Mouse (Mus musculus) ES-Bruce4 (cell line): ENCODE measurements around the gene St8sia2.

ENCODE experiments used
- CTCF ChIP-seq: IDR thresholded peaks from one replicate; pipeline ENCODE4 v1.8.1; 2011; ENCODE audit warnings: low read depth, low read length
- POLR2A ChIP-seq: IDR thresholded peaks from one replicate; pipeline ENCODE4 v1.8.1; 2011; ENCODE audit warnings: low read length; ENCODE audit not compliant: insufficient read depth

DNA sequence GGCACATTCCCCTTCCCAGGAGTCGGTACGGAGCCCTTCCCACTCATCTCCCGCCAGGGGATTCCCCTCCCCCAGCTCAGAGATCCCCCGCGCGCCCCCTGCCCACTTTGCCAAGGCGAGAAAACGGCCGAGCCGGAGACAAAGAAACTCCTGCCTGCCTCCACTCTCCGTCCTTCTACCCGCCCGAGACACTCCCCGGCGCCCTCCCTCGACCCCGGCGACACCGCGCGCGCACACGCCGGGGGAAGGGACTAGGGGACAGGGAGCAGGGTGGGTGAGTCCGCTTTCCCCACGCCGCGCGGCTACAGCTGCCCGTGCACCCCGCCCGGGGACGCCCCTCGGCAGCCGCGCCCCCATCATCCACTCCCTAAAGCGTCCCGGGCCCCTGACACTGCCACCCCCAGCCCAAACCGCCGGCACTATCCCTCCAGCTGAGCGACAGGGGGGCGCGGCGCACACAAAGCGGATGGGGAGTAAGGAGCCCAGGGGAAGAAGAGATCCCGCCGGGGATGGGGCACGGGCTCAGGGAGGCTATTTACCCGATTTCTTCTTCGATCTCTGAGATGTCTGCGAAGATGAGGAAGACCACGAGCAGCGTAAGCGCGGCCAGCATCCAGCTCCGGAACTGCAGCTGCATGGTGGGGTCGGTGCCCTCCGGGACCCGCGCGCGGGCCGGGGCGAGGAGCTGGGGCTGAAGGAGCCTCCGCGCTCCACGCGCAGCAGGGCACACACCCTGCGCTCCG is 461 bp downstream of the St8sia2 start:
- TF ChIP-seq POLR2A (no peak), CTCF (no peak)
